Mouse (Mus musculus) lung, adult 18-20 months (tissue): Measurements from ENCODE around the gene Rrp7a.
A peak's percentile ranks its signal among the peaks of the same experiment; 100 is the strongest.

Source experiments
- DNase-seq, 2 experiments: peaks; one replicate each; pipeline ENCODE4 v3.0.0; 2022; ENCODE audit warnings: mixed read lengths in 2 of 2

Gene Rrp7a

GRCm38 (mm10) chr15:83122566-83123145 is at the start of gene Rrp7a:
Gene Rrp7a (minus strand): TSS chr15:83122801.
- peak; percentile 93 to 95 for DNase-seq

DNA sequence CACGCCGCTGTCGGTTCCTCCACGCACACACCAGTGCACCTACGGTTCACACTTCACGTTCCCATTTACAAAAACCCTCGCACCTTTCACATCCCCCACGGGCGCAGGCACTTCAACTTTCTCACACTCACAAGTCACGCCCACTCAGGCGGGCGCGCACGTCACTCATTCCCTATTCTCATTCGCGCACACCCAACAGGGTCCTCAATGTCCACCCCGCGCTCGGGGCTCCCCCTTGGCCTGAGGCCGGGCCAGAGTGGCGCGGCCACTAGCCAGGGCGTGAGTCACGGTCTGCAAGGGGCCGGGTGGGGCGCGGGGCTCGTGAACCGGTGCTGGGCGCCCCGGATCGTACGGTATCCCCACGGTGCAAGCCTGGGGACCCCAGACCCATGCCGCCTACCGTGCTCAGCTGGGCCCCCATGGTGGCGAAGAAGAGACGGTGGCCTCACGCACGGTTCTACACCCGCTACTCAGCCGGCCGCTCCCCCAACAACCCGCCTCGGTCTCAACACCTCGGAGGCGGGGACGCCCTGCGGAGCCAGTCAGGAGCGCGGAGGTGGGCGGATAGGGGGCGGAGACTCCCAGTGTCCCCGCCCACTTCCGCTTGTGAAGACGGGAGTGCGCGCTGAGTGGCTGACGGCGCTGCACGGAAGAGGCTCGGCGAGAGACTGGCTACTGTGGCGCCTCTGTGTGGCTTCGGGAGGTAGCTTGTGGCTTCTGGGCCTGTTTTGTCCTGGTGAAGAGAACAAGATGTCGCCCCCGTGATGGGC is 49.3 kb upstream of the Rrp7a start:
- DNase-seq: peak; percentile 97 to 98

GRCm38 (mm10) chr15:83170956-83171659 is 48.5 kb upstream of the Rrp7a start:
- no peak for DNase-seq

DNA sequence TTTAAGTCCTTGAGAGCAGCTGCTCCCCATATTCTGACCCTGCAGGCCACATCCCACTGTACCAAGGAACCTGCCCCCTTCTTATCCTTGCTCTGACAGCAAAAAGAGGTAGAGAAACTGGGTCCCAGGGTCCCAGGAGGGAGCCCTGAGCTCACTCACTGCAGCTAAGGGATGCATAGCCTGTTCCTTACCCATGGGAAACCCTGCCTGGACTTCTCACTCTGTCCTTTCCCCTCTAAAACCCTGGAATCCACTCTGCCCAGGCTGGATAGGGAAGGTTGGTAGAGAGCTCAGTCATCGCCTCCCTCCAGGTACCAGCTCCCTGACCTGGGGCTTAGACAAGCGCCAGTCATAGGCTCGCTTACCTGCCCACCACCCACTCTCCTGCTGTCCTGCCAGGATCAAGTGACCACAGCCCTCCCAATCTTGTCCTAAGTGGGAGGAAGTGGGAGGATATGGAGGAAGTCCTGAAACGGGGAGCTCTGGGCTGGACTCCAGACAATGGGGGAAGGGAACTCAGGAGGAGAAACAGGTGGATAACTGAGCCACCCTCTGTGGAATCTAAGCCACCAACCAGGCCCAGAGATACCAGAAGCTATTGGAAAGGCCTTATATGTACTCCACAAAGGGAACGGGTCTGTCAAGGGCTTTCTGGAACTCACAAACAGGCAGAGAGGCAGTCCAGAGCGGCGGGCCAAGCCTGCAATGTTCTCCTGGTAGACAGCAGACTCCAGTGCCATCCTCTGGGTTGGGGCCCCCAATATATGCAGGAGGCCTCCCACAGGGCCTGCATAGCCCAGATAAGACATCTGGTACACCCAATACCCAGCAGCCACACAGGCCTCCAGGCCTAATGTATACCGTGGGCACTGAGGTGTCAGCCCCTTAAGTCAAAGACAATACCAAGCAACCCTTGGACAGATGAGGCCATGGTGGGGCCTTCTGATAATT is 47.4 kb upstream of the Rrp7a start:
- DNase-seq: peak; percentile 76 to 87

DNA sequence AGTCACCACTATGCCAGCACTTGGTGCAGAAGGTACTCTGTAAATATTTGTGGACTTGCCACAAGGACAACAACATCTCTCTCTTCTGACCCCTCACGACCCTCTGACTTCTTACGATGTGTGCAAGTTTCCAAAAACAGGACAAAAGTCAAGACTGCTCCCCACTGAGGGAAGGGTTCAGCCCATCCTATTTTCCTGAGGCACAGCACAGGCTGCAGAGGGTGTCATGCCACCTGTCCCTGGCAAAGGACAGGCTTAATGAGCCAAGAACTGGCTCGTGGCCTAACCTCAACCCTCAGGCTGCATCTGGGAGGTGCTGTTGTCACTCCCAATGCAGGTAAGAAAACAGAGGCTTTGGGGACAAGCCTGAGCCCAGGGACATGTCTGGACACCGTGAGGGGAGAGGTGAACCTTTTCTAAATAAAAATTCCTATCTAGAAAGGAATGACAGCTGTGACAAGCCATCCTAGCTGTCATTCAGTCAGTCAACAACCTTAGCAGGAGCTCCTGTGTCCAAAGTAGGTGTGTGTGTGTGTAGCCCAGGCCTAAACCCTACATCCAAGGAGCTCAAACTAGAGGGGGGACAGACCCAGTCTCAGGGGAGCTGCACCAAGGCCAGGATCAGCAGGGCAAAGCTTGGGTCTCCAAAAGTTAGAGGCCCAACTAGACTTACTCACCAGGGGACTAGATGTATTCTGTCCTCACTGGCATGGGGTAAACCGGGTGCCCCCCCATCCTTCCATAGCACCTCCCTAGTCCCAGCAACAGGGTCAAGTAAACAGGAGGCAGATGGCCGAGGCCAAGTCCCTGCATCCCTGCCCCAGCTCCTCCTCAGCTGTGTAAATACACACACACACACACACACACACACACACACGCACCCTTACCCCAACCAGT is 46.5 kb upstream of the Rrp7a start:
- DNase-seq: peak; percentile 41 to 59

- no peak for DNase-seq
Observed at GRCm38 (mm10) chr15:83168311-83168710, 45.7 kb upstream of the Rrp7a start.

- DNase-seq: no peak
Observed at GRCm38 (mm10) chr15:83167550-83168065, 45.0 kb upstream of the Rrp7a start.

GRCm38 (mm10) chr15:83167126-83167525 is 44.5 kb upstream of the Rrp7a start:
- peak; percentile 69 to 82 for DNase-seq

DNA sequence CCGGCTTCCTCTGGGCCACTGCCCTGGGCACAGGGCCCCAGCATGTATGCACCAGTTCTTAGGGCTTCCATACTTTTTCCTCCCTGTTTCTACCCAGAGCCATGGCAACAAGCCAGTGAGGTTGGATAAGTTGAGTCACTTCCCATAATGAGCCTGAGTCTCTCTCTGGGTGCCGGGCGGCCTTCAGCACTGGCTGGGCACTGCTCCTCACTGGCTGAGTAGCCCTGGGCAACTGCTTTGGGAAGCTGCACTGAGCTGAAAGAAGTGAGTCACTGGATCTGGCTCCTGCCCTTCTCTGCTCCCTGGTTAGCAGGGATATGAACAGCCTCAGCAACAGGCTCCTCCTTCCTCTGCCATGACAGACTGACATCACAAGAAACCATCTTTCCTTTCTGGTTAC is 44.0 kb upstream of the Rrp7a start:
- peak; percentile 66 to 70 for DNase-seq

- DNase-seq: peak in 1 of 2 experiments; percentile 44
Observed at GRCm38 (mm10) chr15:83165526-83166315, 43.1 kb upstream of the Rrp7a start.

- DNase-seq: peak; percentile 81 to 86
Observed at GRCm38 (mm10) chr15:83164971-83165471, 42.4 kb upstream of the Rrp7a start.

DNA sequence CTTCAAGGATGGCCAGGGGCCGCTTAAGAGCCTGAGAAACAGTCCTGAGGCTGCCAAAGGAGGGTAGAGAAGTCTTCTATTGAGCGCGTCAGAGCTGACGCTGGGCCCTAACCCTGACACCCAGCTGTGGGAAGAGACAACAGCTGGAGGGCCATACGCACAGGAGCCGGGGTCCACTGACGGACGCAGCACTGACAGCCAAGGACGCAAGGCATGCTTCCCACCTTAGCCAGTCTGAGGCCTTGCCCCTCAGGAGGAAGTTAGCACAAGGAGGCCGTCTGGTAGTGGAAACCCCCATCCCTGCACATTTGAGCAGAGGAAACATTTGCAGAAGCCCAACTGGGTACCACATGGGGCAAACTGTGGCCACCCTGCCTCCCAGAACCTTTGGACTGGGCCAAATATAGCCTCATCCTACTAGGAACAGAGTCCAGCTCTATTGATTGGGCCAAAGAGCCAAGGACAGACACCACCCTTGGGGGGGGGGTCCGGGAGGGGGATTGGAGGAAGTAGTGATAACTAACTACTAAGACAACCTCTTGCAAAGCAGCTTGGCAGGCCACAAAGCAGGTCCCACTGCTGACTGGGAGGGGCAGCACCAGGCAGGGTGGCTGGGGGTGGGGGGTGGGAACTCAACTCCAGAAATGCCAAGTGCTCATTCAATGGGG is 40.4 kb upstream of the Rrp7a start:
- no peak for DNase-seq

DNA sequence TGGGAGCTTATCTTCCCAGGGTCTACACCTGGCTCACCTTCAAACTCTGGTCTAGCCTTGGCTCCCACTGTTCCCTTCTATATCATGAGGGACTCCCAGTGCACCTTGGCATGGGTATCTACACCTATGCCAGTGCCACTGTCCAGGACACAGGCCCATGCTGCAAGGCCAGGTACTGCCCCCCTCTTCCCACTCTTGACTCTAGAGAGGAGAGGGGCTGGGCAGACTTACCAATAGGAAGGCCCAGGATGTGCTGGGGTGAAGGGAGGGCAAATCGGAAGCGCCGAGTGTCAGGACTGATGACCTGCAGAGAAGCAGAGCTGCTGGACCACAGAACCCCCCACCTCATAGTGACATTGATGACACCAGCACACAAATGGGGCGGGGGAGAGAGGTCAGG is 39.4 kb upstream of the Rrp7a start:
- DNase-seq: no peak

- DNase-seq: no peak
Observed at GRCm38 (mm10) chr15:83161062-83161748, 38.6 kb upstream of the Rrp7a start.

- DNase-seq: no peak
Observed at GRCm38 (mm10) chr15:83160561-83160960, 38.0 kb upstream of the Rrp7a start.

DNA sequence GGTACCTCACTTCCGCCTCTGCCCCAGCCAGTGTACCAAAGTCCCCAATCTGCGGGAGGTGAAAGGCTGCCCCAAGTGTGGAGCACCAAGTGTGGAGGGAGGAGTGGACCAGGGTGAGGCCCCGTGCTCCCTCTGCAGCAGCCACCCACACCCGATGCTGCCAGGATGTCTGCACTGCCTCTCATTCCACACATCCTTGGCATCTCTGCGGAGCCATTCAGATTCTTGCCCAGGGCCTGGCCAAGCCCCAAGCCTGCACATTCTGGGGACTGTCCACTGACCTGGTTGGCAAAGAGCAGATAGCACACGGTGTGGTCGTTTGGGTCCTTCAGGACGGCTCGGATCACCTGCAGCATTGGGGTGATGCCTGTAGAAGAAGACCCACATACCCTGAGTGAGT is 37.2 kb upstream of the Rrp7a start:
- DNase-seq: peak; percentile 44

DNA sequence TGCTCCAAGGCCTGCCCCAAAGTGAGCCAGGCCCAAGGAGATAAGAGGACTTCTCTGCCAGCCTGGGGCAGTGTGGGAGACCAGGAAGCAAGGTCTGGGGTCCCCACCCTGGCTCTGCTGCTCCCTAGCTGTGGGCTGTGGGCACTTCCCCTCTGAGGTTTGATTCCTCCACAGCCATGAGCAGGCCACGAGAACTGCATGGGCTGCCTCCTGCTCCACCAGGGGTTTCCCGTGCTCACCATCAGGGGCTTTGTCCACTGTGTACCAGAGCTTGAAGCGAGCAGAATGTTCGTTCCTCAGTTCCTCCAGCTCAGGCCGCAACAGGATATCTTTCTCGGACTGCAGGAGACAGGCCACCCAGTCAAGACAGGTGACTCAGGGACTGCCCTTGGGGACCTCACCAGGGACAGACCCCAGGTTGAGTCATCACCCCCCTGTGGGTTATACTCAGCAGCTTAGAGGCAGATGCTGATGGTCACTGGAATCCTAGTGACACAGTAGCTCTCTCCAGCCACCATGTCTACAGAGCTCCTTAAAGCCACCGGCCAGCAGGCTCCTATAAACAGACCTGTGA is 36.1 kb upstream of the Rrp7a start:
- no peak for DNase-seq

GRCm38 (mm10) chr15:83157667-83158064 is 35.1 kb upstream of the Rrp7a start:
- no peak for DNase-seq
